Mouse (Mus musculus) embryo, embryonic 10 days (tissue): ENCODE results near the gene BC067074.

Experiments
- DNase-seq: peaks from one replicate; pipeline ENCODE4 v3.0.0-alpha.2; 2015; ENCODE audit warnings: low spot score

Gene BC067074

DNA sequence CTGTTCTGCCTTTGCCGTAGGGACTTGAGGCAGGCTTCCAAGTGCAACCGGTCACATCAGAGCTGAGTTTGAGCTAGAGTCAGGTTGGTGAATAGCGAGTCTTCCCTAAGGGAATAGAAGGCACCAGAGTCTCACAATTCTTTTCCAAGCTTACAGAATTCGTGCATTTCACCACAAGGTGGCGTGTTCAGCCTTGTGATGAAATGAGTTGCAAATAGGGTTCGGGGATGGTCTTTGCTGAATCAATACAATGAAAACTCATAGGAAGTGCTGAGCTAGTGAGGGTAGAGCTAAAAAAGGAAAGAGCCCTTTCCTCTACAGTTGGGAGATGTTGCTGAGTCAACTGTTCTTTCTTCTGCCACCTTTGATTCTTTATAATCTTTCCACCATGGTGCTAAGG lies 29.0 kb downstream of the BC067074 start:
- peak; percentile 91 for DNase-seq

DNA sequence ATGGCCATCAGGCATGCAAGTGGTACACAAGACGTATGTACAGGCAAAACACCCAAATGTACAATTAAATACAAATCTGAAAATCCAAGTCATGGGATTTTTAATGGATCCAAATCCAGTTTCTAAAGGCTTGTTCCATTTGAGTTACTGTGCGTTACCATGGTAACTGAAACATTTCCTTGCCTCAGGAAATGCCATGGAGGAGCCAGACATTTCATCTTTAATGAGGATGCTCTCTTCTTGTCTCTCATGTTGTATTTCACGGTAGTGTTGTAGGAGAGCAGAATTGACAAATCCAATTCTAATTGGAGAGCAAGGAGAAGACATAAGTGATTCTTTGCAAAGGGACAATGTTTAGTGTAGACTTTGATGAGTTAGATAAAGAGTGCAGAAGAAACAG lies 31.3 kb downstream of the BC067074 start:
- DNase-seq: no peak

DNA sequence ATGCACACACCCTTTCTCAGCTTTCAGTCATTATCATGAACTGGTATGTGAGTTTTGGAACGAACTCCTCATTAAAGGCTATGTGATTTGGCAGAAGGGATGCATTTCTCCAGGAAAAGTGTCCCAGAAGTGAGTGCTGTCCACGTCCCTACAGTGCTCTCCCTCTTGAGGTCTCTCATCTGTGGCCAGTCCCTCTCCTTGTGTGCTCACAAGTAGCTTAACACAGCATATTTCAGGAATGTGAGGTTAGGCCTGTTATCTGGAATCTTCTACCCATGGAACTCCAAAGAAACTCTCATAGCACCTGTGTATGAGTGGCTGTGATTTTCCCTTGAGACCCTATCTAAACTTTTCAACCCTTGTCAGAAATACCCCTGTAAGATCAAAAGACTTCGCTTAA lies 32.7 kb downstream of the BC067074 start:
- no peak for DNase-seq

DNA sequence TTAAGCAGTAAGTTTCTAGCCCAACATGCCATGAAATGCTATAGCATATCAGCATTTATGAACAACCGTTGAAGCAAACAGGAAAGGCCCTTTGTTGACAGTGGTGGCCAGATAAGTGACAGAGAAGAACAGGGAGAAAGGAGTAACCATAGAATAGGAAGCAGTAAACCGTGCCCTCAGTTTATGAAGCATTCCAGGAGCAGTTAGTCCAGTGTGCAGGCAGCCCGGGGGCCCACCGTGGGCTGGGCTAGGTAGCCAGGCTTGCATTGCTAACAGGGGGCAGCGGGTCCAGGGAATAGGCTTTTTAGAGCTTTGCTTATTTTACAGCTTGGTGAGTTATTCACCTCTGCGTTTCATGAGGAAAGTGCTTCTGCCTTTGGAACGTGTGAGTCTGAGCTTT lies 39.3 kb downstream of the BC067074 start:
- no peak for DNase-seq

DNA sequence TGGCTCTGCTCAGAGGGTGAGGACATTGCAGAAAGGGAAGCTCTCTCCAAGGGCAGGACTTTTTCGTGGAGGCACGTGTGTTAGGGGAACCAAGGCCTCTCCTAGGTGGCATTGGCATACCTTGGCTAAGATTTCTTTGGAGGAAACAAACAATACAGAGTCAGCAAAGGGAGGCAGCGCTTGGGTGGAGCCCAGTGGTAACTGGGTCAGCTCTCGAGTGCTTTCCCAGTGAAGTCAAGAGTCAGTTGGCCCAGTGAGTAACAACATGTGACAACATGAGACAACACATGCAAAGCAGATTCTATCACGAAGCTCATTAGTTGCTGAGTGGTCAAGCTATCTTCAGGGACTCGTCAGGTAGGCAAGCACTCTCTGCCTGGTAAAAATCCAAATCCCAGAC lies 40.4 kb downstream of the BC067074 start:
- DNase-seq: no peak

DNA sequence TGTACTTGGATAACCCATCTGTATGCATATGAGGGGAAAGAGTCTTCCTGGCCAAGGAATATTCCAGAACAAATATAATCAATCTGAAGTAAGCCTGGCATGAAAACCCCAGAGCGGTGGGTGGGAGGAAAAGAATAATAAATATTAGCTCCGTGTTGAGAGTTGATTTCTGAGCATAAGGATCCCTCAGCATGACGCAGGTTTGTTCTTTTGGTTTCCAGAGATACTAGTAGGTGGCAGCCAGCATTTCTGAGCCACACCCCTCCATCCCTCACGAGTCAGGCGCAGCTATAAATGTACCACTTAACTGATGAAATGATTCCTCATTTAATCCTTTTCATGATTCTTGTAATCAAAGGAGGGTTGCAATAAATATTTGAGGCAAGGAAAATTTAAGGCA lies 41.0 kb downstream of the BC067074 start:
- no peak for DNase-seq

DNA sequence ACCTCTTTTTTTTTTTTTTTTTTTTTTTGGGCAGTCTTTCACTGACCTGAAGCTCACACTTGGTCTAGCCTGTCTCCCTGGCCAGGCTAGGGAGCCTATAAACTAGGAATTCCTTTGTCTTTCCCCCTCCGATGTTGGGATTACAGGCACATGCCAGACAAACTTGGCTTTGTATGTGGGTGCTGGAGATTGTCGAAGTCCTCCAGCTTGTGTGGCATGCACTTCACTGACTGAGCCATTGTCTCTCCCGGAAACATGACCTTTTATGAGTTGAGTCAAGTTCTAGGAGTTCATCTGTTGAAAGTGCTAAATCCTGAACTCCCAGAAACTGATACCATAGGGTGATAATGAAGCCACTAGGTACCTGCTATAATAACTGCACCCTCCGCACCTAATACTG lies 41.8 kb downstream of the BC067074 start:
- DNase-seq: no peak

DNA sequence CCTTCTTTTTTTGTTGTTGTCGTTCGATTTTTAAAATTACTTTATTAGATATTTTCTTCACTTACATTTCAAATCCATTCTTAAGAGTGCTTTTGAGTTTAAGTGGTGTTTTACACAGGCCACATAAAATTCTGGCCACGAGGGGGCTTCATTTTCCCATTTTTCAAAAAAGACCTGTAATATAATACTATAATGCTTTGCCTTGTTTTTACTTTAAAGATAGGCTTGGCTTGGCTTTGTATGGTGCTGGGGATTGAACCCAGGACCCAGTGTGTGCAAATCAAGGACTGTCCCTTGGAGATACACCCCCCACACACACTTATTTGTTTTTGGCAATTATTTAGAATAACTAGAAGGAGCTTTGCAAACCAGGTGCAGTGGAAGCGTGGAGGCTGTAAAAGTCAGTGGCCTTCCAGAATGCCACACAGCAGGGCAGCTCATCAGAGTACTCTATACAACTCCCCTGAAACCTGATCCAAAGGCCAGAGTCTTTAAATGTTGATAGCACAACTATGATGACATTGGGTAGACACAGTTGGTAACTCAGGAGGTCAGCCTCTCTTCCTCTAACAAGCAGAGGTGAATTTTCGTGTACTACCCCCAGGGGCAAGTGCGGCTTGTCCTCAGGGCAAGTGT lies 44.4 kb downstream of the BC067074 start:
- DNase-seq: no peak

DNA sequence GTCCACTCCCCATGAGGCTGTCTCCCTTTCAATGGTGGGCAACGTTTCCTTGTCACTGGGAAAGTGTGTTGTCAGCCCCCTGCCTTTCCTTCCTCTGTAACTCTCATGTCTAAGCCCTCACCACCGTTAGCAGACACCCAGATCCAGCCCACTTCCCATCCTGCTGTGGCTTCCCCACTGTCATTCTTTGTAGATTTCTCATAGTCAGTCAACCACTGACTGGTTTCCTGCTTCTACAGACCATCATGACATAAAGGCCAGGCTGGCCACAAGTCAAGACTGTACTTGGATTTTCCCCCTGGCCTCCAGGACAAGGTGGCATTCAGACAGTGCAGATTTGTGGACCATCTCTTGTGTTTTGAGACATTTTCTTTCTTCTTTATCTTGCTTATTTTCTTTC lies 47.7 kb downstream of the BC067074 start:
- DNase-seq: no peak

DNA sequence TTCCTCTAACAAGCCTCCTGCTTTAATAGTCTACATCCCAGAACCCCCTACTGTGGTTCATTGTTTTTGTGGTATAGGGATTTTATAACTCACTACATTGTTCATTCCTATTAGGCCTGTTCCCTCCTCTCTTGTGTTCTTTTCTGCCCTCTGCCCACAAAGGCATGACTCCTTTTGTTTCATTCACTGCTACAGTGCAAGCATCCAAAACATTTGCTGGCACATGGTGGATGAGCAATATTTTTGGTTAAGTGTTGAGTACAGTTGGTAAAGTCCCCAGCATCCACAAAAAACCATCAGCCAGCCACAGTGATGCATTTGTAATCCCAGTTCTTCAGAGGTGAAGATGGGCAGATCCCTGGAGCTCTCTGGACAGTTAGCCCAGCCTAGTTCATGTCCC lies 48.2 kb downstream of the BC067074 start:
- DNase-seq: no peak

DNA sequence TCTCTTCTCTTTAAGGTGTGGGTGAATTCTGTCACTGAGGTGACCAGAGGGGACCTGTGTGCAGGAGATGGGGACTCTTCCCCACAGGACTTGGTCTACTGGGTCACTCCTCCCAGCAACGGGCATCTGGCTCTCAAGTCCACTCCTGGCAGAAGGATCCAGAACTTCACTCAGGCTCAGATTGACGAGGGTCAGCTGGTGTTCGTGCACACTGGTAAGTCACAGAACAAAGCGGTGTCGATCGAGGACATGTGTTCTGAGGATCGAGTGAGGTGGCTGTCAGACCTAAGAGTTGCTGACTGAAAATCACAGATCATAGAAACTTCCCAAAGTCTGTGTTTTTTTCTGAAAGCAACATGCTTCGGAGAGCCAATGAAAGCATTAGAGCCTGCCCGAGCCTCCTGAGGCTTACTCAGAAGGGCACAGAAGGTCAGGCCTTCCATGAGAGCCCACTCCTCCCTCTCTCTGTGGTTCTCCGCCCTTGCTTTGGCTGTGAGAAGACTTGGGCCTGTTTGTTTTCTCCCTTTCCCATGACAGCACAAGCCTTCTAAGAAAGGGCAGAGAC lies 49.5 kb downstream of the BC067074 start:
- no peak for DNase-seq

DNA sequence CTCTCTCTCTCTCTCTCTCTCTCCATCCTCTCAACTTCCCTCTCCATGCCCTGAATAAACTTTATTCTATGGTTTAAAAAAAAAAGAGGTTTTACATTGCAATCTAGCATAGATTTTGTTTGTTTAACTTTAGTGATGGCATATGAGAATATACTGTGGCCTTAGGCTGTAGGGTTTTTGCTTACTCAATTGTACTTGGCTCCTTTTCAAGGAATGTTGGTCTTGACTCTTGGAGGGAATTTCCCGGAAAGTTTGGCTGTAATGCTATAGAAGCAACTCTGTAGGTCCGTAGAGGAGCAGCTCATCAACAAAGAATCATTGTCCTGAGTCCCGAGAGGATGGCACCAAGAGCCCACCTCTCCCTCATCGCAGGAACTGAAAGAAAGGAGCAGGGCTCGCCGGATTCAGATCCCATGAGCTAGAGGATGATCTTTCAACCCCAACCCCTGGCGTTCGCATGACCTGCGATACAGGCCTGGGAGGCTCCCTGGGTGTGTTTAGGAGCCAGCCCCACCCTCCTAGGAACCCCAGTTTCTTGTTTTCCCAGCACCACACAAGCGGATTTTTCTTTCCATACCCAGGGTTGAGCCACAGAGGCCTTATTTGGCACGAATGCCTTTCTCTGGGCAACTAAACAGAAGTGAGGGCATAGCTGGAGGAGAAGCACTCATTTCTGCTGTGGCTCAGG lies 57.9 kb downstream of the BC067074 start:
- no peak for DNase-seq

DNA sequence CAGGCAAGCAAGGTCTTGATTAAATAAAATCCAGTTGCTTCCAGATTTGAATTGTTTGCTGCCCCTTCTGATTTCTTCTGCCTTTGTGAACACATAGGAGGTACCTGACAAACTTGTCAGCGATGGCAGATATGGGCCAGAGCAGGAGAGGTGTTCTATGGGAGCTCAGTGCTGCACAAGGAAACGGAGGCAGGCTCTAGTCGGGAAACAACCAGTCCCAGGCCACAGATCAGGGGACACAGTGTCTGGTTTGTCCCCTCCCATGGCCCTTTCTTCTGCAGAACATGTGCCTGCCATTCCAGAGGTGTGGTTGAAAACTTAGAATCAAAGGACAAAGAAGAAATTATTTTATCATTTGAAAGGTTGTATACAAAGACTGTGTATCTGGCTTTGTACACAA lies 60.6 kb downstream of the BC067074 start:
- no peak for DNase-seq

DNA sequence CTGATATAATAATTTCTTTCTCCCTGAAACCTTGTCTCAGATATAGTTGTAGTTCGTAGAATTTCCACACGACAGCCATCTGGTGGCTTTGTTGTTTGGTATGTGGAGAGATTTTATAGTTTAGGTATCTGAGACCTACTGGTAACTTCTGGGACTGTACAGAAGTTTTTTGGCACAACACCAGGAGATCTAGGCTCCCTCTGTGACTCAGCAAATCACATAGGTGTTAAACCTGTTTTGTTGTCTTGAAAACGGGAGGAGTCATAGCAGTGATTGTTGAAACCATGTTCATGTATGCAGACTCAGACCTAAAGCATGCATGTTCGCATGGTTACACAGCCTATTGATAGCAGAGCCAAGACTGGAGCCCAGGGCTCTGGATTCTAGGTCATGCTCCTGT lies 61.0 kb downstream of the BC067074 start:
- no peak for DNase-seq

DNA sequence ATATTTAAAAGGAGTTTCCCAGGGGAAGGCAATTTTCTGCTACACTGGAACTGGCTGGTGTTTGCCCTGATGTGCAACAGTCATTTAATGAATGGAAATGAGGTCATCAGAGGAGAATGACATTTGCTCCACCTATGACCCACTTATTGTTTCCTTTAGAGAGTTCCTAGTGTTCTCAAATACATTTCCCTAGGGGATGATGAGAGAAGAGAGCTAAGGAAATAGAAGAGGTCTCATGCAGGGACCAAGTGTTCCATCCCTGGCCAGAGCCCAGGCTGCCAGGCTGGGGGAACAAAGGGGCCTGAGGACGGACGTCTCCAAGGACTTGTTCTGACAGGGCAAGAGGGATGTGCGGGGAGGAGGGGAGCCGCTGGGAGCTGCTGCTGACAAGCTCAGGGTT lies 62.1 kb downstream of the BC067074 start:
- DNase-seq: peak; percentile 81

DNA sequence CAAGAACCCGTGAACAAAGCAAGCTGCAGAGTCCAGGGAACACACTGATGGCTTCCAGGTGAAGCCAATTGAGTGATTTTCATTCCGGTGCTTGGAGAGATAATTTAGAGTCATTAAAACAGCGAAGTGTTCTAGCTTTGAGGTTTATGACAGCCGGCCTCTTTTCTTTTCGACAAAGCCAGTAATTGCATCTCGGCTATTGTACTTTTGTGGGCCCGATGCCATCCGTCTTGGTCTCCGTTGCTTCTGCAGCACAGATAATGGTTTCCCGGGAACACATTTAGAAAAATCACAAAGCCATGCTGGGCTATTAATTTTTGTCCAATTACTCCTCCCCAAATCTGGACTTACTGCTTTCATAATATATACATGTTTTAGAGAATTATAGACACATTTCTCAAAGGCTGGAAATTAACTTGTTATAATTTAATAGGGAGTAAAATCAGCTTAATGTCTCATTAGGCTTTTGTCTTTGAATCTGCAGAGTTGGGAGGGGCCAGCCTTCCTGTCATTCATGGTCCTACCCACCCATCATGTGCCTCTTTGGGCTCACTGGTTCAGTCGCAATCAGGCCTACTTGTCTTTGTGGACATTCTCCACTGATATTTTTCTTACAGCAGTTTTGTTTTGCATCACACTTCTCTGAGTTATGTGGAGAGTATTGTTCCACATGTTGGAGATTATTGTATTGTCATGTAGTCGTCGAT lies 64.6 kb downstream of the BC067074 start:
- DNase-seq: no peak

DNA sequence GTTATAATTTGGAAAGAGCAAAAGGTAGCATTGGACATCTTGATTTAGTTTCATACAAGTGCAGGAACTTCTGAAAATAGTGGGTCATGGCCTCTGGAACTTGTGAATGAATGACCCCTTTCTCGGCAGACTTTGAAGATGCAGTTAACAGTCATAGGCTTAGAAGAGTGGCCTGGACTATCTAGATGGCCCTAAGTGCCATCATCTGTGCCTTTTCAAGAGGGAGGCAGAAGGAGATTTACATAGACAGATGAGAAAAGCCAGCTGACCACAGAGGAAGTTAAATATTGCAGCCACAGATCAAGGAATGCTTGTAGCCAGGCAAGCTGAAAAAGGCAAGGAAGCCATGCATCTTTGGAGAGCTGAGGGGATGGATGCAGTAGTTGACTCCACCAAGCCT lies 66.7 kb downstream of the BC067074 start:
- DNase-seq: no peak

DNA sequence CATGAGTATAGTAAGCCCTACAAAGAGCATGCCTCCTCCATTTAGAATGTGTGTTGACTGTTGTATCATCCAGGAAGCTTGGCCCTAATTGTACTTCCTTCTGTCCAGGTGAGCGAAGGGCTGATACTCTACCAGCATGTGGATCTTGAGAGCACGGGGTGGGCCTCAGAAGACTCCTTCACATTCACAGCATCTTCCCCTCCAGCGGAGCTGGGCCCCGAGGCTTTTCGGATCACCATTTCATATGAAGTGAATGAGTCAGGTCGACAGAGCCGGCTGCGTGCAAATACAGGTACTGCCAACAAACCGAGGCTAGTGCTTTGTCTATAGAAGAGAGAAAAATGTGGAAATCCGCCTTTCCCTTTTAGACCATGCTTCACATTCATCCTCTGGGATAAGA lies 73.0 kb downstream of the BC067074 start:
- DNase-seq: no peak

DNA sequence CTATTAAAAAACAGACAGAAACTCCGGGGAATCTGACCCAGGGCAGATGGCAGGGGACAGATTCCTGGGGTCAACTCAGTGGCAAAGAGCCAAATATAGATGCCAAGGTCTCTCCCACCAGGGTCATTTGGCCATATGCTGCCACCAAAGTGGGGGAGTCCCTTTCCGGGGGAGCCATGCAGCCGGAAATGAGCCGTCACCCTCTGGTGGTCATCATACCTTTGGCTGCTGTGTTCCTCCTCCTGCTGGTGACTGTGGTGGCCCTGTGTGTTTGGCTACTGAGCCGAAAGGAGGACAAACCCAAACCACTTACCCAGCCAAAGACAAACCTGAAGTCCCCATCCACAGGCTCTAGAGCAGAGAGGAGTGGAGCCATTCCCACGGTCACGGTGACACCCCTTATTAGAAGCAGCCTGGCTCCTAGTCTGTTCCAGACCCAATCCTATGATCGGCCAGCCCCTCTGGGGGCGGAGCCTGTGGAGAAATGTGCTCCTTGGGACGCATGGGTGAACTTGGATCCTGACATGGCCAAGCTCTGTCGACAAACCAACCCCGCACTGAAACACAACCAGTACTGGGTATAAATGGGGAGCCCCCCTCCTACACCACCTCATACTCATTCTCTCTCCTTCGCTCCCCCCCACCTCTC lies 76.1 kb downstream of the BC067074 start:
- DNase-seq: no peak

DNA sequence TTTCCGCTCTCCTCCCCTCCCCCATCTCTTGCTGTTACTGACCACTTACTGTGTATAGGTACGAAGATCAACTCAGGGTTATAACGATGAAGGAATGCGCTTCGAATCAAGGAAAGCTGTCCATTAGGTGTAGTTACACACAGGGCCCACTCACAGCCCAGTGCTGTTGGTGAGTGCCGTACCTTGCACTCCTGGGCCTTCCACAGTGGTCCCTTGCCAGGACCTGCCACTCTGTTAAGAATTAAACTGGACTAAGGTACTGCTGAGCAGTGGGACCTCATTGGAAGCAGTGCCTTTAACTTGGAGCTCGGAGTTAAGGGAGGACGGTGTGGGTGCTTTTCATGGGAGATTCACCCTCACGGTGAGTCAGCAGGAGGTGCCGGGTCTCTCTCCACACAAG lies 76.7 kb downstream of the BC067074 start:
- no peak for DNase-seq

DNA sequence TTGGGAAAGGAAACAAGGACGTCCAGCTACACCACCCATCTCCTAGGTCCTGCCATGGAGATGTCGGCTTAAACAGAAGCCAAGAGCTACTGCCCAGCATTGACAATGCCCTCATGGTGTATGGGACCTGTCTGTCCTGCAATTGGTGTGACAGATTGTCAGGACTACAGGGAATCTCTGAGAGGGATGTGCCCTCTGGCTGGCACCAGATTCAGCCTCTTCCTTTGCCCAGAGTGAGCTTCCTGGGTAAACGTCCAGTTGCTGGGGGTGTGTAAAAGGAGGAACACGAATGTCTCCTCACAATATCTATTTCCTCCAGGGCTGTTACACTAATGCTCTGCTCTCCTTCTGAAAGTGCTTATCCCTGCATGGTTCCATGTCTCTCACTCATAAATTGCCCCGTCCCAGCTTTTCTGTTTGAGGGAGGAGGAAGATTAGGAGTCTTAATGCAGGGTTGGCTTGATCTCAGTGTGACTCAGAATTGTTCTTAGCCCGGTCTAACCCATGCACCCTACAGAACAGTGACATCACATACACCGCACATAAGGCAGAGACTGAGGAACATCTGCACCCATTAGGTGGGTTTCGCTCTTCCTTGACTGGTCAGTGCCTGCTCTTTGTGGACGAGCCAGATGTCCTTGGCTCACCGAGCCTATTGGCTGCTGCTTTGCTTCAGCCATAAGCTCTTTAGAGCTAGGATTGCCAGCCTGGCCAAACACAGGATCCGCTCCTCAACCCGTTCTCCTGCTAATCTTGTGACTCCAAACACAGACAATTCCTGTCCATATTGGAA lies 80.5 kb downstream of the BC067074 start:
- DNase-seq: no peak

DNA sequence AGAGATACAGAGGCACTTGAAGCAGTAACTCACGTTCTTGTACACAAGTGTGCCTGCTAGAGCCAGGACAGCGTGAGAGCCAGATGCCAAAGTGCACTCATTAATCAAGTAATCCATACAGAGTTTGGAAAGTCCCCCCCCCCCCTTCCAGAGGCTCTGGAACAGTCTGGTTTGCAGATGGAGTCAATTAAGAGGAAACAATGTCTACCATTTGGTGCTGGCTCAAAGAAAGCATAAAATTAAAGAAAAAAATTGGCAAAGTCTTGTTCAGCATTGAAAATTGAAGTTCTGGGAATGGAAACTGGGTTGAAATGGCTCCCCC lies 81.1 kb downstream of the BC067074 start:
- DNase-seq: peak; percentile 51
